Mouse (Mus musculus): ENCODE results near the gene Uba2. TPM values are rescaled to one million over a fixed set of nuclear protein-coding genes. Genes with fewer than 3 reads are reported as not detected.

Gene Uba2
- polyA plus RNA-seq, 1 experiment, result 111 TPM

- no peak for TF ChIP-seq GATA1 (IDR thresholded peaks at IDR 0.05; ENCODE audit: low read length)
These were observed 43.1 kb downstream of the Uba2 start for GRCm38 (mm10) chr7:34126291-34126690.

GRCm38 (mm10) chr7:34125346-34125745, 44.1 kb downstream of the Uba2 start:
- TF ChIP-seq GATA1 (IDR thresholded peaks at IDR 0.05; ENCODE audit: low read length), result no peak

- TF ChIP-seq GATA1 (IDR thresholded peaks at IDR 0.05; ENCODE audit: low read length), result no peak
These were observed 46.2 kb downstream of the Uba2 start for GRCm38 (mm10) chr7:34122987-34123720.

DNA sequence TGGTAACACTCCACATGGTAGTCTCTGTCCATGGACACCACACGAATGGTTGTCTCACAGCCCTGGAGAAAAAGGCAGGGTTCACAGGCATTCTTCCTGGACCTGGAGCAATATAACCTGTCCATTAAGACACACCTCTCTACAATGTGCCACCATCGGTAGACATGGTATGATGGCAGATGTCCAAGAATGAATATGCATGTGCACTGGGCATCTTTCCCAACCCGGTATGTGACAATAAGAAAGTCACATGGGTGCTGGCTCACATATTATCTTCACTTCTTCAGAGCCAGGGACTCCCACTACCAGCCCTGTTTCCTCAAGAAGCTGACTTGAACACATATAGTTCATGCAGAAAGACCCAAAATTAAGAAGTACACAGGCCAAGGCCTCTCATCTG, 52.8 kb downstream of the Uba2 start:
- no peak for TF ChIP-seq GATA1 (IDR thresholded peaks at IDR 0.05; ENCODE audit: low read length)

DNA sequence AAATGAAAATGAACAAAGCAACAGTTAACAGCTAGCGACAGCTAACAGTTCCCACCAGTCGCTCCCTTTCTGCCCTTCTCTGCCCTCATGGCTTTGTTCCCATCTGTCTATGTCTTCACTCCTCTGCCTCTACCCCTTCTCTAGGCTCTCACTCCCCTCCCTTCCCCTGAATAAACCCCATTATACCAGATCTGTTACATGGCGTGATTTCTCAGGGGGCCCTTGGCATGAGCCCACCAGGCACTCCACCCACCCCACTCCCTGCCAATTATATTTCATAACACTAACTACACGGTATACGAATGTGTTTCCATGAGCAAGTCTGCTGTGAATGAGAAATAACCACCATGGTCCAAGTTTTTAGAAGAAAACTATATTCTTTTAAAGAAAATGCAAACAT, 60.2 kb downstream of the Uba2 start:
- TF ChIP-seq GATA1 (IDR thresholded peaks at IDR 0.05; ENCODE audit: low read length), result no peak

DNA sequence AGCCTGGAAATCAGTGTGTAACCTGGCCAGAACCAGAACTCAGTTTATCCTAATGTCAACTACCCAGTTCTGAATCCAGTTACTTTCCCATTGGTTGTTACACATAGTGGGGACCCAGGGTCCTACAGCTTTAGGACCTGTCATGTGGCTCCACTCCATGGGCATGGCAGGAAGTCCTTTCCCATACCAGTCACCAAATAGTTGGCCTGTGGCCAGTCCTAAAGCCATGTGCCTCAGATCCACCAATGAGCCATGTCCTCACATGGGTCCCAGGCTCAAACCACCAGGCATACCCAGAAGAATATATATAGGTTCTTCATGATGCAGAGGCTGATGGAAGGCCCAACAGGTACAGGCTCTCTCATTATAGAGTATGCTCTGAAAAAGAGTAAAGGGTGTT, 68.1 kb downstream of the Uba2 start:
- TF ChIP-seq GATA1 (IDR thresholded peaks at IDR 0.05; ENCODE audit: low read length), result no peak

DNA sequence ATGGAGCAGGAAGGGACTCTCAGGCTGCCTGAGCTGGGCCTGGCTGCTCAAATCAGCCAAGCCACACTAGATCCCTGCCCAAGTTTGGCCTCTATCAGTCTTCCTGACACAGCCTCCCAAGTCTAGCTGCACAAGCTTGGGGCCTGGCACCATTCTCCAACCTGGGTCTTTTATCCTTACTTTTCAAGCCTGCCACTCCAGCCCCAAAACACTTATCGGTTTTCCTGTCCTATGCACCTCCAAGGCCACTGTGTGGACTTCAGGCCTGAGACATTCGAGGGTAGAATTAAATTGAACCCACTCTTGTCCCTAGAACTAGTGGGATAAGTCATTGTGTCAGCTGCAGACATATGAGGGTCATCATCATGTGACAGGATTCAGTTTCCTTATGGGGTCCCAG, 69.4 kb downstream of the Uba2 start:
- no peak for TF ChIP-seq GATA1 (IDR thresholded peaks at IDR 0.05; ENCODE audit: low read length)

DNA sequence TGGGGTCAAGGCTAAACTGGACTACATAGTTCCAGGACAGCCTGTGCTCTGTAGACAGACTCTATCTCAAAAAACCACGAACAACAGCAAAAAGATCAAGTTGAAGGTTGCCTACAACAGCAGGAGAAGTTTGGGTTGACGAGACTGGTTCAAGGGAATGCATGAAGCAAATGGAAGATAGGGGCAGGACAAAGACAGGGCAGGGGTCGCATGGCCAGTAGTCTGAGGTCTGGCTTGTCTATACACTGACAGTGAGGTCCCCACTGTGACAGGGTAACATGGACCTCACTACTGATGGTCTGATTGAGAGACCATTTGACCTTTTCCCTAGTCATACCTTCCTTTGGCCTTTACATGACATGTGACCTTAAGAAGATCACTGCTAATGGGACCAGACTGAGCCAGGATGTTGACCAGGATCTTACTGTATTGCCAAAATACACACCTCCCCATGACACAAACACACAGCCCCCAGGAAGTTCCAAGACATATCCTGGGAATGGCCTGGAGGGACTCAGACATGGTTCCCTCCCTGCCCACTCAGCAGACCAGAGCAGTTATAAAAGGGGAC, 74.4 kb downstream of the Uba2 start, which contains the start of gene Scgb1b30:
Scgb1b30 (plus strand) TSS at position 521 of the 571 bp plus-strand sequence.
- TF ChIP-seq GATA1 (IDR thresholded peaks at IDR 0.05; ENCODE audit: low read length), result no peak

Other genes with a start within 250 kb of the Uba2 start
- not detected in 2 replicates for gene Scgb2b26, start 224.6 kb downstream of the Uba2 start, polyA plus RNA-seq (2012)
- gene Scgb2b27, start 155.7 kb downstream of the Uba2 start, polyA plus RNA-seq (2012), result not detected in 2 replicates
- gene Scgb1b27, start 148.1 kb downstream of the Uba2 start, polyA plus RNA-seq (2012), result not detected in 2 replicates
- gene Scgb1b30, start 74.2 kb downstream of the Uba2 start, polyA plus RNA-seq (2012), result not detected in 2 replicates
- not detected in 2 replicates for gene Wtip, start 36.3 kb downstream of the Uba2 start, polyA plus RNA-seq (2012)
- gene Pdcd2l, start 27.1 kb upstream of the Uba2 start, polyA plus RNA-seq (2012), result 11.0 and 11.6 TPM in 2 replicates
- gene Gpi1, start 60.7 kb upstream of the Uba2 start, polyA plus RNA-seq (2012), result 2,067 and 4,270 TPM in 2 replicates
- not detected in 2 replicates for gene Gm6096, start 81.4 kb upstream of the Uba2 start, polyA plus RNA-seq (2012)
- 25.8 and 28.7 TPM in 2 replicates for gene 4931406P16Rik, start 144.0 kb upstream of the Uba2 start, polyA plus RNA-seq (2012)
- 54.2 and 72.4 TPM in 2 replicates for gene Lsm14a, start 223.7 kb upstream of the Uba2 start, polyA plus RNA-seq (2012)